Mouse (Mus musculus) R1 (cell line): ENCODE data around the gene Nfkbia.

Experiments
- DNase-seq: peaks from one replicate; pipeline ENCODE4 v3.0.0-alpha.2; 2018; ENCODE audit warnings: low read depth, low spot score

The Nfkbia gene

GRCm38 (mm10) chr12:55492184-55492898 lies at the start of gene Nfkbia:
Gene Nfkbia, minus strand, starts transcription at chr12:55492647.
- peak; percentile 93 for DNase-seq

- DNase-seq, result peak; percentile 37
These were observed 46.7 kb upstream of the Nfkbia start for GRCm38 (mm10) chr12:55539157-55539556.

GRCm38 (mm10) chr12:55538328-55538971 lies 46.0 kb upstream of the Nfkbia start:
- DNase-seq, result no peak

GRCm38 (mm10) chr12:55537742-55538141 lies 45.3 kb upstream of the Nfkbia start:
- DNase-seq, result no peak

- DNase-seq, result peak; percentile 39
These were observed 44.2 kb upstream of the Nfkbia start for GRCm38 (mm10) chr12:55536537-55537135.

- DNase-seq, result no peak
These were observed 34.7 kb upstream of the Nfkbia start for GRCm38 (mm10) chr12:55526983-55527752.

GRCm38 (mm10) chr12:55518061-55518738 lies 25.8 kb upstream of the Nfkbia start:
- peak; percentile 71 for DNase-seq

- DNase-seq, result no peak
These were observed 16.4 kb upstream of the Nfkbia start for GRCm38 (mm10) chr12:55508817-55509216.

- peak; percentile 63 for DNase-seq
These were observed 15.0 kb upstream of the Nfkbia start for GRCm38 (mm10) chr12:55507332-55507935.

GRCm38 (mm10) chr12:55506029-55506330 lies 13.5 kb upstream of the Nfkbia start:
- DNase-seq, result peak; percentile 89

- peak; percentile 94 for DNase-seq
These were observed 13.0 kb upstream of the Nfkbia start for GRCm38 (mm10) chr12:55505314-55506028.

- peak; percentile 86 for DNase-seq
These were observed 6.6 kb upstream of the Nfkbia start for GRCm38 (mm10) chr12:55499031-55499430.

GRCm38 (mm10) chr12:55497737-55498136 lies 5.3 kb upstream of the Nfkbia start:
- peak; percentile 71 for DNase-seq

GRCm38 (mm10) chr12:55495902-55496605 lies 3.6 kb upstream of the Nfkbia start:
- peak; percentile 83 for DNase-seq

- peak; percentile 84 for DNase-seq
These were observed 2.9 kb upstream of the Nfkbia start for GRCm38 (mm10) chr12:55495114-55495901.

GRCm38 (mm10) chr12:55493381-55493780 lies 934 bp upstream of the Nfkbia start:
- no peak for DNase-seq

- DNase-seq, result no peak
These were observed 494 bp upstream of the Nfkbia start for GRCm38 (mm10) chr12:55492941-55493340.

GRCm38 (mm10) chr12:55491516-55492183 lies 797 bp downstream of the Nfkbia start:
- DNase-seq, result peak; percentile 71
